Mouse (Mus musculus): ENCODE measurements around the gene Nipa2. TPM values are rescaled to one million over a fixed set of nuclear protein-coding genes. Genes with fewer than 3 reads are reported as not detected.

Nipa2 gene
- polyA plus RNA-seq (2016; fragmentation: Nextera tagmentation; extraction: Ambion mirVana) = 42.8 and 44.9 TPM in 2 replicates

- under 1% methylated on average over 70 of the region's 70 CpGs for WGBS
- DNase-seq (ENCODE audit: low spot score) = peak; percentile 95
- H3K9me3 ChIP-seq = no peaks in the 10 kb centered on the region
- peaks cover 24% of the 10 kb centered on the region for H3K4me1 ChIP-seq
- H3K27me3 ChIP-seq (replicated peaks; ENCODE audit: low read depth, poor library complexity, severe bottlenecking) = no peaks in the 10 kb centered on the region
- peak within 1 kb of the TSS; percentile 94 for H3K27ac ChIP-seq (replicated peaks)
- peaks cover 26% of the 10 kb centered on the region for H3K36me3 ChIP-seq (replicated peaks)
- peak within 1 kb of the TSS; percentile 93 for H3K4me3 ChIP-seq
Observed at GRCm38 (mm10) chr7:55962004-55962908, at the start of gene Nipa2. TSS of gene Nipa2 (minus strand) at chr7:55962476.

- no peaks in the 10 kb centered on the region for H3K36me3 ChIP-seq (replicated peaks)
- H3K4me1 ChIP-seq = no peaks in the 10 kb centered on the region
- H3K9me3 ChIP-seq = 0 out of 2 replicates have a peak, but pooled peaks cover 2% of the 10 kb centered on the region
- no peaks in the 10 kb centered on the region for H3K27me3 ChIP-seq (replicated peaks; ENCODE audit: low read depth, poor library complexity, severe bottlenecking)
- H3K27ac ChIP-seq (replicated peaks) = no peak overlapping the region
- no peak for DNase-seq (ENCODE audit: low spot score)
- no peak overlapping the region for H3K4me3 ChIP-seq
Observed at GRCm38 (mm10) chr7:56011018-56011333, 48.7 kb upstream of the Nipa2 start.

- H3K9me3 ChIP-seq = 0 out of 2 replicates have a peak, but pooled peaks cover 2% of the 10 kb centered on the region
- WGBS = 85% methylated on average over 4 of the region's 4 CpGs
- DNase-seq (ENCODE audit: low spot score) = no peak
- no peaks in the 10 kb centered on the region for H3K36me3 ChIP-seq (replicated peaks)
- H3K4me1 ChIP-seq = no peaks in the 10 kb centered on the region
- no peaks in the 10 kb centered on the region for H3K27me3 ChIP-seq (replicated peaks; ENCODE audit: low read depth, poor library complexity, severe bottlenecking)
- no peak overlapping the region for H3K4me3 ChIP-seq
- H3K27ac ChIP-seq (replicated peaks) = no peak overlapping the region
Observed at GRCm38 (mm10) chr7:56010318-56011017, 48.2 kb upstream of the Nipa2 start.

- no peaks in the 10 kb centered on the region for H3K36me3 ChIP-seq (replicated peaks)
- no peaks in the 10 kb centered on the region for H3K9me3 ChIP-seq
- no peak for DNase-seq (ENCODE audit: low spot score)
- no peaks in the 10 kb centered on the region for H3K27me3 ChIP-seq (replicated peaks; ENCODE audit: low read depth, poor library complexity, severe bottlenecking)
- 4% methylated on average over 4 of the region's 4 CpGs for WGBS
- H3K4me1 ChIP-seq = peaks cover 6% of the 10 kb centered on the region
- no peak overlapping the region for H3K4me3 ChIP-seq
- no peak overlapping the region for H3K27ac ChIP-seq (replicated peaks)
Observed at GRCm38 (mm10) chr7:55998997-55999396, 36.7 kb upstream of the Nipa2 start.

DNA sequence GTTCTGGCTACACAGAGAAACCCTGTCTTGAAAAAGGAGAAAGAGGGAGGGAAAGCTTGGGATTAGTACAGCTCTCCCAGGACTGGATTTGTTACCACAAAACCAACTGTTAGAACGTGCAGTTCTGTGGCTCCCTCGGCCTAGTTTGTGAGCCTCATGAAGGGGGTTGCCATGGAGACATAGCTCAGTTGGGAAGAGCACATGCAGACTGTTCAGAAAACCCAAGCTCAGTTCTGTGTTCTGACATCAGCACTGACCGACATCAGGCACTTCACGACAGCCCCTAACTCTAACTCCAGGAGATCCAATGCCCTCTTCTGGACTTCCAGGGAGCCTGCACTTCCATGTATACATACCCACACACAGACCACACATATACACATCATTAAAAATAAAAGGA lies 32.7 kb upstream of the Nipa2 start:
- H3K4me1 ChIP-seq = peaks cover 6% of the 10 kb centered on the region
- no peaks in the 10 kb centered on the region for H3K36me3 ChIP-seq (replicated peaks)
- no peak overlapping the region for H3K27ac ChIP-seq (replicated peaks)
- no peak for DNase-seq (ENCODE audit: low spot score)
- 70% methylated on average over 4 of the region's 4 CpGs for WGBS
- no peak overlapping the region for H3K4me3 ChIP-seq
- no peaks in the 10 kb centered on the region for H3K9me3 ChIP-seq
- no peaks in the 10 kb centered on the region for H3K27me3 ChIP-seq (replicated peaks; ENCODE audit: low read depth, poor library complexity, severe bottlenecking)

DNA sequence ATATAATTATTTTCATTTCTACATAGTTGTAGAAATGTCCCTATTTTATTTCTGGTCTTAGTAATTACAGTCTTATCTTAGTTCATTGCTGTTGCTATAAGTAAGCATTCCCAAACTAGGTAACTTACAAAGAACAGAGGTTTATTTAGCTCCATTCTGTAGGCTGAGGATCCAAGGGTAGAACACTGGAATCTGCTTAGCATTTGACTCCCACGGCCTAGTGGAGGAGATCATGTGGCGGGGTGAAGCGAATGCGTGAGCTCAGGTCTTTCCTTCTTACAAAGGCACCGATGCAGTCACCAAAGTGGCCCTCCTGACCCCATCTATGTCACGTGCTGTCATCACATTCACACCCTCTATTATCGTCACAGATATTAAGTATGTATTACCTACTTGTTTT lies 29.6 kb upstream of the Nipa2 start:
- Histone ChIP-seq H3K27ac (replicated peaks) (no peak overlapping the region), H3K9me3 (no peaks in the 10 kb centered on the region), H3K27me3 (replicated peaks; ENCODE audit: low read depth, poor library complexity, severe bottlenecking) (no peaks in the 10 kb centered on the region), H3K4me1 (no peaks in the 10 kb centered on the region), H3K4me3 (no peak overlapping the region), H3K36me3 (replicated peaks) (no peaks in the 10 kb centered on the region)
- WGBS = 93% methylated on average over 7 of the region's 7 CpGs
- no peak for DNase-seq (ENCODE audit: low spot score)

DNA sequence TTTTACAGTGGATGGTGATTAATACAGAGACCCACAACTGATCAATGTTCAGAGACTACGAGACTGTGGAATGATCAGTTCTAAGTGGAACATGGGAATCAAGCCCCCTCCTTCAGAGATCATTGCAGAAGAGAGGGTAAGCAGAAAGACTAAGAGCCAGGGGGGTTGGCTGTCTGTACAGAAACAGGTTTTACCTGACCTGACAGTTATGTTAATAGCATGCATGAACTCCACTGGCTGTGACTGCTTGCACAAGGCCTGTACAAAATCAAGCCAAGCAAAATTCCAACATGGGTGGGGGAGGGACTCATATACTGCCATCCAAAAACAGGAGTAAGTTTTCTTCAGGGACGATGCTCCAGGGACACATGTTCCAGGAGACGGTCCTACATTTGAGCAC lies 28.9 kb upstream of the Nipa2 start:
- Histone ChIP-seq H3K4me1 (no peaks in the 10 kb centered on the region), H3K27me3 (replicated peaks; ENCODE audit: low read depth, poor library complexity, severe bottlenecking) (no peaks in the 10 kb centered on the region), H3K27ac (replicated peaks) (no peak overlapping the region), H3K9me3 (no peaks in the 10 kb centered on the region), H3K36me3 (replicated peaks) (no peaks in the 10 kb centered on the region), H3K4me3 (no peak overlapping the region)
- no peak for DNase-seq (ENCODE audit: low spot score)
- WGBS = 93% methylated on average over 3 of the region's 3 CpGs

DNA sequence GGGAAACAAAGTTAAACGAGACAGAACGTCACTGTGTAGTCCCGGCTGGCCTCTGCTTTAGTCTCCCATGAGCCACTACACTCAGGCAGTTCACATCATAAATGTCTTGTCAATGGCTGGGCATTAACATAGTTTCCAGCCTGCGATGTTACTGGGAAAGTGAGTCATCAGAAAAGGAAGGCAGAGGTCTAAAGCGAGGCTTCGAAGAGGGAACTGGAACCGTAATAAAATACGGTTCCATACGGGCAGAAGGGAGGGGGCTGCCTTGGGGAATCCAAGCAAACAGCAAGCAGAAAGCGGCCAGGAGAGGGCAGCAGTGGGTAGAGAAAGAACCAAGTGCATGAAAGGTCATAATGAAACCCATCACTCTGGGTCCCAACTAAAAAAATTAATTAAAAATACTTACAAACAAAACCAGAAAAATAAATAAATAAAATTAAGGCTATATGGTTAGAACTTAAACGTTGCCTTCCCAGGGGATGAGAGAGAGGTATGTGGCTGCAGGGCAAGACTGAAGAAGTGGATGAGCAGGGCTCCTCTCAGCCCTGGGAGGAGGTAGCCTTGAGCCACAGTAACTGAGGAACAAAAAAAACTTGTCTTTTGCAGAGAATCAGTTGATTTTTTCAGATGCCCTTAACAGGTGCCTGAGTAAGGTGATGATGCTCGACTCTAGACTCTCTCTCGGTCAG lies 24.4 kb upstream of the Nipa2 start:
- Histone ChIP-seq H3K9me3 (no peaks in the 10 kb centered on the region), H3K27me3 (replicated peaks; ENCODE audit: low read depth, poor library complexity, severe bottlenecking) (no peaks in the 10 kb centered on the region), H3K4me3 (no peak overlapping the region), H3K4me1 (no peaks in the 10 kb centered on the region), H3K36me3 (replicated peaks) (no peaks in the 10 kb centered on the region), H3K27ac (replicated peaks) (no peak overlapping the region)
- 40% methylated on average over 13 of the region's 13 CpGs for WGBS
- DNase-seq (ENCODE audit: low spot score) = peak; percentile 80

GRCm38 (mm10) chr7:55984754-55985153 lies 22.5 kb upstream of the Nipa2 start:
- H3K36me3 ChIP-seq (replicated peaks) = peaks cover 8% of the 10 kb centered on the region
- no peak for DNase-seq (ENCODE audit: low spot score)
- WGBS = 86% methylated on average over 4 of the region's 4 CpGs

DNA sequence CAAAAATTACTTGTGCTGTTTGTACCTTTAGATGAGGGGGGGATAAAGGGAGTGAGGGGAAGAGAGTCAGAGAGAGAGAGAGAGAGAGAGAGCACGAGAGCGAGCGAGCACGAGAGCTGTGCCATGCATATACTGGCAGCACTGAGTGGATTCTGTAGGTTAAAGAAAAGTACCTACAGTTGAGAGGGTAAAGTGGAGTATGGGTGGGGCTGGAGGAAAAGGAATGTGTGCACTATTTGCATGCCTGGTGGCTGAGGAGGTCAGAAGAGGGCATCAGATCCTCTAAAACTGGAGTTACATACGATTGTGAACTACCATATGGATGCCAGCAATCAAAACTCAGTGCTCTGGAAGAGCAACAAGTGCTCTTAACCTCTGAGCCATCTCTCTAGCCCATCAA lies 20.8 kb upstream of the Nipa2 start:
- Histone ChIP-seq H3K27me3 (replicated peaks; ENCODE audit: low read depth, poor library complexity, severe bottlenecking) (no peaks in the 10 kb centered on the region), H3K36me3 (replicated peaks) (peaks cover 17% of the 10 kb centered on the region), H3K27ac (replicated peaks) (no peak overlapping the region), H3K4me3 (no peak overlapping the region), H3K4me1 (no peaks in the 10 kb centered on the region), H3K9me3 (no peaks in the 10 kb centered on the region)
- 82% methylated on average over 5 of the region's 5 CpGs for WGBS
- DNase-seq (ENCODE audit: low spot score) = no peak

More at GRCm38 (mm10) chr7:55984754-55985153, 22.5 kb upstream of the Nipa2 start:
- Histone ChIP-seq H3K4me1 (no peaks in the 10 kb centered on the region), H3K27me3 (replicated peaks; ENCODE audit: low read depth, poor library complexity, severe bottlenecking) (no peaks in the 10 kb centered on the region), H3K4me3 (no peak overlapping the region), H3K9me3 (no peaks in the 10 kb centered on the region), H3K27ac (replicated peaks) (no peak overlapping the region)

DNA sequence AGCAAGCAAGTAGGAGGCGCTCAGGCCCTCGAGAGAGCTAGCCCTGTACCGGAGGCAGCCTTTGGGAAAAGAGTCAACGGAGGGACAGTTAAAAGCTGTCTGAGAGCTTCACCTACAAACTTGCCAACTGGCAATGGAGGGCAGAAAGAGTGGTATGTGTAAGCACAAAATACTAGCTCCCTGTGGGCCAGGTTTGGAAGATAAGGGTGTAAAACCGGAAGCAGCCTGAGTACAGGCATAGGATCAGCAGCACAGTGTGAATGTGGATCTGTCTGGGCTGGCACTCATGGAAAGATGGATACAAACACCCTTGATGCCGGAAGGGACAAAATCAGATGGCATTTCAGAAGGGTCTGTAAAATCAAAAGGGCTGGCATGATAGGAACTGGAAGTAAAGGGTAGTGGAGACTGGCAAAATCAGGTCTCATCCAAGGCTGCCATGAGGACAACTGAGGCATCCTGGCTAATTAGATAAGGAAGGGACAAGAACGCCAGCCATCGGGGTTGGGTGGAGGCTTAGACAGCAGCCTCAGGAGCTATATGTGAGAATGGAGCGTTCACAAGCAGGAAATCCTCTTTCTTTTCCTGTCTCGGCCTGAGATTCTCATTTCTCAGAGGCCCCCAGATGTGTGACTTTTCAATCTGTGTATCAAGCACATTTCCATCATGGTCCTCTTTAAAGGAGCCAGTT lies 19.9 kb upstream of the Nipa2 start:
- no peak overlapping the region for H3K27ac ChIP-seq (replicated peaks)
- H3K27me3 ChIP-seq (replicated peaks; ENCODE audit: low read depth, poor library complexity, severe bottlenecking) = no peaks in the 10 kb centered on the region
- no peaks in the 10 kb centered on the region for H3K4me1 ChIP-seq
- no peak for DNase-seq (ENCODE audit: low spot score)
- H3K36me3 ChIP-seq (replicated peaks) = peaks cover 17% of the 10 kb centered on the region
- no peak overlapping the region for H3K4me3 ChIP-seq
- no peaks in the 10 kb centered on the region for H3K9me3 ChIP-seq
- 91% methylated on average over 10 of the region's 10 CpGs for WGBS

DNA sequence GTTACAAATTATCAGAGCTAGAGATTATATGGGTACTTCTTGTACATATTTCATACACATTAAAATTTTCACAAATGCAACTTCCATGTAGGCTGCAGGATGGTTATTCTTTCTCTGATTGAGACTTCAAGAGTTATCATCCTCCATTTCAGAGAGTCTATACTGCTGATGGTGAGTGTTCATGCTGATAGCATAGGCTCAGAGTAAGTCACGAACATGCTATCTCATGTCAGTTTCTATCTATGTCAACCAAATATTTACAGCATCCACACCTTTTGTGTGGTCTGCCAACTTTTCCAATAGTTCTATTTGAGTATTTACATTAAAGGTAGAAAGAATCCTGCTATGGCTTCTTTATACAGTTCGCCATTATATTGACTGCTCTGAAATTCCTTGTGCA lies 19.2 kb upstream of the Nipa2 start:
- no peaks in the 10 kb centered on the region for H3K4me1 ChIP-seq
- H3K27me3 ChIP-seq (replicated peaks; ENCODE audit: low read depth, poor library complexity, severe bottlenecking) = no peaks in the 10 kb centered on the region
- no peak overlapping the region for H3K4me3 ChIP-seq
- peaks cover 17% of the 10 kb centered on the region for H3K36me3 ChIP-seq (replicated peaks)
- H3K9me3 ChIP-seq = no peaks in the 10 kb centered on the region
- DNase-seq (ENCODE audit: low spot score) = no peak
- H3K27ac ChIP-seq (replicated peaks) = no peak overlapping the region
- WGBS = 95% methylated on average over 2 of the region's 2 CpGs

Data from embryonic facial prominence, embryonic 10.5 days (tissue).